Mouse (Mus musculus) CD4-positive helper T cell, adult 2 months (primary cell): ENCODE data around the gene Slc23a3.
A peak's percentile ranks its signal among the peaks of the same experiment; 100 is the strongest.

Source experiments
- DNase-seq: peaks from one replicate; pipeline ENCODE4 v3.0.0-alpha.2; 2012; ENCODE audit warnings: low read depth, missing footprints, low spot score

Gene Slc23a3

GRCm38 (mm10) chr1:75133421-75134207, at the start of gene Slc23a3:
Slc23a3 (minus strand) TSS chr1:75133890.
- DNase-seq: no peak

DNA sequence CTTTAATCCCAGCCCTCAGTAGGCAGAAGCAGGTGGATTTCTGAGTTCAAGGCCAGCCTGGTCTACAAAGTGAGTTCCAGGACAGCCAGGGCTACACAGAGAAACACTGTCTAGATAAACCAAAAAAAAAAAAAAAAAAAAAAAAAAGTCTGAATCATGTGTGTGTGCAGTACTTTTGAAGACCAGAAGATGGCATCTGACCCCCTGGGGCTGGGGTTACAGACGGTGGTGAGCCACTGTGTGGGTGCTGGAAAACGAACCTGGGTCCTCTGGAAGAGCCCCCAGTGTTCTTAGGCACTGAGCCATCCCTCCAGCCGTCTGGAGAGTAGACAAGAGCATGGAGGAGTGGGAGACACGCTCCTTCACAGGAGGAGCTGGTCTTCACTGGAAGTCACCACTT, 48.5 kb upstream of the Slc23a3 start:
- DNase-seq: no peak

DNA sequence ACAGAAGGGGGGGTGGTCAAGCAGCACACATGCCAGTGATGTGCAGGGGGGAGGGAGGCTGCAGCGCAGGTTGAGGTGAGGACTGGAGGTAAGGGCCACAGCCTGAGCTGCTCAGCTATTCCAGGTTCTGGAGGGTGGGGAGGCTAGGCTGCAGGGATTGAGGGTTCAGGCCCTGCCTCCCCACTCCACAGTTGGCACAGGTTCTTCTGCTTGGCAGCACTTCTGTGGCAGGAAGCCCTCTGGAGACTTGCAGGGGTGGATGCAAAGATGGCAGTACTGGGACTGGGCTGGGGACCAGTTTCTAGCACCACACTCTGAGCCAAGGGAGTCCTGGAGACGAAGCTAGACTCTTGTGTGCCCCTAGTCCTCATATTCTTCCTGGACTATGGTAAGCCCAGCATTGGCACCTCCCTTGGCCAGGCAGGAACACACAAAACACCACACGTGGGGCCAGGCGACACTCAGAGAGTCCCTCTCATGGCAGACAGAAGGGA, 47.7 kb upstream of the Slc23a3 start:
- no peak for DNase-seq

DNA sequence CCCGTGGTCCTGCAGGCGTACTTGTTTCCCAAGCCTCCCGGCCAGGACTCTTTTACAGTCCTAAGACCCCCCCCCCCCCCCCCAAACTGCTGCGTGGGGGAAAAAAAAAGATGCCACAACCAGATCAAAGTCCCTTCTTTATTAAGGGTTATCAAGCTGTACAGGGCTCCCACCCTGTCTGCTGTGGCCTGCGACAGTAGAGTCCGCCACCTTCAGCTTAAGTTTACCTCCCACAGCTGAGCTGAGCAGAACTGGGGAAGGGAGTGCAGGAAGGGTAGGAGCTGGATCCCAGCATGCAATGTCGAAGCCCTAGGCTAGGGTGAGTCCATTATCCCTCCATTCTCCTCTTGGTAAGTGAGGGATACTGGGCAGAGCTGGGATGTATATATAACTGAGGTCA, 47.1 kb upstream of the Slc23a3 start:
- no peak for DNase-seq

DNA sequence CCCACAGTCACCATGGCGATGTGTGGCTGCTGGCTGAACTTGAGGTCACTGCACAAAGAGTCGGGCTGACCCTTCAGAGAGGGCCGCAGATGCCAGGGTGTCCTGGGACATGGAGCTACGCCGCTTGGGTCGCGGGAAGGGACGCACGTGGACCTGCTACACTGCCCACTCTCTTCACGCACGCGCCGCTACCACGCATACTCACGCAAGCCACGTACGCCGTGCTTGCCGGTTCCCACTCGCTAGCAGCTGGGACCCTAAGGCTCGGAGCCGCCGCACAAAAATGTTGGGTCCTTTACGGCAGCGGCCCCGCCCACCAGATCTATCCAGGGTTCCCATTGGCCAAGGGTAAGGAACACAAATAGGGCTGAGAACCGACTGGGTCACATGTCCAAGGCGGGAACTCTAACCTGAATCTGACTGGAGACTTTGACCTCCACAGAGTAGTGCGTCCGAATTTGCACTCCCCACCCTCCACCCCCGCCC, 46.5 kb upstream of the Slc23a3 start, which contains the start of gene Abcb6:
Abcb6 (minus strand) TSS at position 288 of the 486 bp plus-strand sequence.
- DNase-seq: peak; percentile 83

DNA sequence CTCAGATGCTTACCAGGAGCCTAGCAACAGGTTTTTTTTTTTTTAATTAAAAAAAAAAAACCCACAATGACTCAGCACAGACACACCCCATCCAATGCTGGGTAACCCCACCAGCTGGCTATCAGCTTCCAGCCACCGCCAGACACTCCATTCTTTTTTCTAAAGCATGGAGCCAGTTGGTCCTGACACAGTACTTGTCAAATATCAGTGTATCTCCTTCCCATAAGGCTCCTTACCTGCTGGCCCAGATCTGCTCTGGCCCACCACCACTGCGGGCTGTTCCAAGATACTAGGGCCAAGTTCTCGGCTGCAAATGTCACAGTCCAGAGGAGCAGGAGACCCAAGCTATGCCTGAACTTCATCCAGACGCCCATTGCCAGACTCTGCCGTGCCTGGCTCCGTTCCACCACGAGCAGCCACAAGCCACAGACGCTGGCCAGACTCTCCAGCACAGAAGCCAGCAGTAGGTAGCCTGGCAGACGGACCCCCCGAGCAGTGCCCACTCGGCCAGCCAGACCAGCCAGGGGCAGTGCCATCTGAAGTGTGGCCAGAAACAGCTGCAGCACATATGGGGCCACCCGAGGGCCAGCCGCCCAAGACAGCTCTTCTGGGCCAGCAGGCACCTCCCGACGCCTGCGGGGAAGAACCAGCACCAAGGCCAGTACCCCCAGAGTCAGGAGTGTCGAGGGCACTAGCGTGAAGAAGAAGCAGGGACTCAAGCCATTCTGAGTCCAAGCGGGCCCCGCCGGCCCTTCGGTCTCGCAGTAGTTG, 45.8 kb upstream of the Slc23a3 start:
- peak; percentile 33 for DNase-seq

DNA sequence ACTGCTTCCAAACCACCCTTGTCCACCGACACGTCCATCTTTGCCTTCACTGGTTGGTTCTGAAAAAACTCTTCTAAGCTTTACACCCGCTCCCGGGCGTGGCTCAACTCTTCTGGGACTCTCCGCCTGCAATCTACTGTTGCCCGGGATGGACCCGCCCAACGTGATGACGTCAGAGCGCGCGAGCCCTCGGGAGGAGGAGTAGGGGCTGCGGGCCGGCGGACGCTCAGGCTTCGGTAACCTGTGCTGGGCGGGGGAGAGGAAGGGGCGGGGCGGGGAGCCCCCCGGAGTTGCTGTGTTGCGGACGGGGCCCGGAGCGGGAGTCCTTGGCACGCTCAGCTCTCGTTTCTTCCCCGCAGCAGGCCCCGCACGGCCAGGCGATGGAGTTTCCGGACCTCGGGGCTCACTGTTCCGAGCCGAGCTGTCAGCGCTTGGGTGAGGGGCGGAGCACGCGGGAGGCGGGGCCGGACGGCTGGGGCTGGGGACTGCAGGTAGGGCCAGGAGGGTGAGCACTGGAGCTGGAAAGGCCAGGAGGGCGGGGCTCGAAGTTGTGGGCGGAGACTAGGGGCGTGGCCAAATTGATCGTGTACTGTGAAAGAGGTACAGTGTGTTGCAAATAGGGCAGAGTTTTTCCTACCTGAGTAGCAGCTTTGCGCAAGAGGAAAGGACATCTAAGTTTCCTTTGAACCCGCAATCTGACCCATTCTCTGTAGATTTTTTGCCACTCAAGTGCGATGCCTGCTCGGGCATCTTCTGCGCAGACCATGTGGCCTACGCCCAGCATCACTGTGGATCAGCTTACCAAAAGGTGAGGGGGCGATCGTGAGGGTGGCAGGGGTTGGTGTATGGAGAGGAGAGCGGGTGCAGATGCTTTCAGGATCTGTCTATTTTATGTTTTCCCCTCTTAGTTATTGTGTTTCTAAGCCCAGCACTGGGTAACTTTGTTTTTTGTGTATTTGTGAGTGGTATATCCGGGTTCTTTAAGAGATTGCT, 35.1 kb upstream of the Slc23a3 start, which contains the start of gene Zfand2b:
Zfand2b (plus strand) TSS at position 175 of the 993 bp plus-strand sequence.
- DNase-seq: peak; percentile 97

DNA sequence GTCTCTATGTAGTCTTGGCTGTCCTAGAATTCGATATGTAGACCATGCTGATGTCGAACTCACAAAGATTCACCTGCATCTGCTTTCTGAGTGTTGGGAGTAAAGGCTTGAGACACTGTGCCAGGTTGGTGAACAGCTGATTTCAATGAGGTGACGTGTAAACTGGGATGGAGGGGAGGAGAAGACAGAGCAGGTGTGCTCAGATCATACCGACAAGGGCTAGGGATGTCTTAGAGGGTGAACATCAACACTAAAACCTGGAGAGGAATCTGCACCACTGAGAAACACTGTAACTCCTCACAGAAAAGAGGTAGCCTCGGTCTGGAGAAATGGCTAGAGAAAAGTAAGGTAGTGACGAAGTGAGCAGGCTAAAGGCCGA, 34.4 kb upstream of the Slc23a3 start:
- DNase-seq: no peak

DNA sequence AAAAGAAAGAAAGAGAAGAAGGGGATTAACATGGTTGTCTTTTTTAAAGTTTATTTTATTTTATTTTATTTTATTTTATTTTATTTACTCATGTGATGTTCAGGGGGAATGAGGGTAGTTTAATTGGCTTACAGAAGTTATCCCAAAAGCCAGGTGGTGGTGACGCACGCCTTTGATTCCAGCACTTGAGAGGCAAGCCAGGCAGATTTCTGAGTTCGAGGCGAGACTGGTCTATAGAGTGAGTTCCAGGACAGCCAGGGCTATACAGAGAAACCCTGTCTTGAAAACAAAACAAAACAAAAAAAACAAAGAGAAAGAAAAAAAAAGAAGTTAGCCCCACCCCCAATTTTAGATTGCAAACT, 26.5 kb upstream of the Slc23a3 start:
- no peak for DNase-seq

DNA sequence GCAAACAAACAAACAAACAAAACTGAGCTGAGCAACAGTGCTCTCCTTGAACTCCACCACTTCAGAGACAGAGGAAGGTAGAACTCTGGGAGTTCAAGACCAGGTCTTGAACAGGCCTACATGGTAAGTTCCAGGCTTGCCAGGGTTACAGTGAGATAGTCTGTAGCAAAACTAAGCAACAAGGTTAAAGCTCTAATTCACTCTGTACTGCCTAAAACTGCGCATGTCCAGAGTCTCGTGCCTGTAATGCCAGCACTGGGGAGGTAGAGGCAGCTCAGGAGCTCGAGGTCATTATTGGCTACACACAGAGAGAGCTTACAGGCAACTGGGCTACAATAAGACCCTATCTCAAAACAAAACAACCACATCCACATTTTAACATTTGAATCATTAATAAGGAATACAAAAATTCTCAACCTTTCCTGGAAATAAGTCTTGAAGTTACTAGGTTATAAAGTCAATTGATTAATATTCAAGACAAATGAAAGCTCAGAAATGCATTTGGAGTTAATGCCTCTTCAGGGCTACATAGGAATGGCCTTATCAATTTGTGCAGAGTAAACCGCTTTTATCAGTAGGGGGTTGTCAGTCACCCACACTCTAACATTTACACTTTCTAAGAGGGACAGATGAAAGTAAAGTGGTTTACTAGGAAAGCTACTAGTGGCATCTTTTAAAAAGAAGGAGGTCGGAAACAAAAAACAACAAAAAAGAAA, 26.0 kb upstream of the Slc23a3 start:
- no peak for DNase-seq

GRCm38 (mm10) chr1:75158990-75159389, 25.3 kb upstream of the Slc23a3 start:
- DNase-seq: no peak

DNA sequence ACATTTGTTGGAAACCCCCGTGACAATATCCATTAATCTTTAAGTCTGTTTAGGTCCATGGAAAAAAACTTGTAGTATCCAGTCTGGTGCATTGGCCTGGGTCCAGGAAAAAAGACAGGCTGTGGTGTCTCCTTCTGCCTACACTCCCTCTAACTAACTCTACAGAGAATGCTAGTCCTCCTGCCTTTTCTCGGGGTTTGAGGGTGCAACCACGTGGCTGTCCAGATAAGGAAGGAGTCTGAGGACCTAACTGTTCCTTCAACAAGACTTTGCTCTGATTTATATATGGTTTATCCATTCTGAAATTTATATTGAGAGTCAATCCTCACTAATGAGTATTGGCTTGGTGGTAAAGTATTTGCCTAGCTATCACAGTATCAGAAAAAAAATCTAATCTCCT, 22.1 kb upstream of the Slc23a3 start:
- DNase-seq: no peak

- no peak for DNase-seq
Observed at GRCm38 (mm10) chr1:75148727-75149126, 15.0 kb upstream of the Slc23a3 start.

GRCm38 (mm10) chr1:75147411-75148135, 13.9 kb upstream of the Slc23a3 start:
- no peak for DNase-seq

DNA sequence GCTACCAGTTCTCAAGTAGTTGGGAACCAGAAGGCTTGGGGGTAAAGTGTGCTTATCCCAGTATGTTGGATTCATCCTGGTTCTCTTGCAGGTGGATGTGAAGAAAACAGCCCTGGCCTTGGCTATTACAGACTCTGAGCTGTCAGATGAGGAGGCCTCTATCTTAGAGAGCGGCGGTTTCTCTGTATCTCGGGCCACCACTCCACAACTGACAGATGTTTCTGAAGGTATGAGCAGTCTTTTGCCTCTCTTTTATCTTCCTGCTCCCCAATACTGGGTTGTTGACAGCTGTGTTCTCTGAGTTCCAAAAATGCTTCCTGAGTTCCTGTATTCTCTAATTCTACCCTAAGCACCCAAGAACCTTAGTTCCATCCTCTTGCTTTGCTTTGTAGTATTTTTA, 11.9 kb upstream of the Slc23a3 start:
- DNase-seq: no peak

- peak; percentile 97 for DNase-seq
Observed at GRCm38 (mm10) chr1:75142301-75143261, 8.9 kb upstream of the Slc23a3 start, which contains the start of the genes Cnppd1 and Retreg2. Cnppd1 (minus strand) TSS chr1:75142711. Retreg2 (plus strand) TSS chr1:75142778.

GRCm38 (mm10) chr1:75141486-75142190, 7.9 kb upstream of the Slc23a3 start:
- DNase-seq: peak; percentile 86

GRCm38 (mm10) chr1:75140601-75141190, 7.0 kb upstream of the Slc23a3 start:
- DNase-seq: peak; percentile 49
